Comparison of ENCODE assay signal across 21 mouse cellular contexts in the genomic region with DNA sequence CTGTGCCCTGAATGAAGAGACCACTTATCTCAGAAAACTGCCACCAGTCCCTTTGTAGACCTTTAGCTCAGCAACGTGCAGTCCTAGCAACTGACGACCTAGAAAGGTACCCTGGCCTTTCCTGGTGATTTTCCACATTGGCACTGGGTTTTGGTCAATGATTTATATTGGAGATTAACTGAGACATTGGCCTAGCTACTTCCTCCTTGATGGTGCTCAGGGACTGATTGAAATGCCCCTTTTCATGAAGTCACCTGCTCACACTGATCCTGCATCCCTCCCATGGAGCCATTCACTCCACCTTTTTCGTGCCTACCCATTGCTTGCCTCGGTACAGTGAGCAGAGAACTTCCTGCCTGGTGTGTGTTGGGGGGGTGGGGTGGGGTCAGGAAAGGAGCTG.
DNase-seq lines count a peak whose midpoint lies in the region; ATAC-seq and TF ChIP-seq lines count a peak whose summit lies in the region.
"Had no signal": no experiment of that assay in that cellular context is flagged by ENCODE, and none has a peak within 500 bp of the region (broad histone marks: within the 10 kb centered on the region; RNA-seq: fewer than 3 reads in every experiment).

No protein-coding gene starts in this region.

- peaks cover 26% of the 10 kb centered on the region for H3K4me1 ChIP-seq in liver, adult 2 months (ENCODE audit: control insufficient read depth, insufficient read depth, low read length)
- peaks cover 10% of the 10 kb centered on the region for H3K4me1 ChIP-seq in liver, embryonic 12.5 days
- H3K4me1 ChIP-seq in kidney, embryonic 15.5 days = peaks cover 85% of the 10 kb centered on the region
- peaks cover 41% of the 10 kb centered on the region for H3K4me1 ChIP-seq in midbrain, embryonic 13.5 days (replicated peaks)

- TF ChIP-seq POLR2A in liver, adult 2 months (IDR thresholded peaks at IDR 0.05; ENCODE audit: extremely low read depth, insufficient read depth, low read length) = no peak

- no peaks in the 10 kb centered on the region for H3K79me2 ChIP-seq in liver, adult 2 months (ENCODE audit: control insufficient read depth, insufficient read depth, low read length)

- H3K27me3 ChIP-seq in liver, adult 2 months (ENCODE audit: control insufficient read depth, insufficient read depth, low read length) = no peaks in the 10 kb centered on the region
- no peaks in the 10 kb centered on the region; the same call in 1 of the 2 replicates for H3K27me3 ChIP-seq in liver, embryonic 12.5 days (replicated peaks)
- H3K27me3 ChIP-seq in kidney, embryonic 15.5 days = no peaks in the 10 kb centered on the region
- peaks cover 14% of the 10 kb centered on the region; the same call in 1 of the 2 replicates for H3K27me3 ChIP-seq in midbrain, embryonic 13.5 days
- H3K27me3 ChIP-seq: CH12.LX; embryonic facial prominence, embryonic 15.5 days; forebrain, embryonic 15.5 days; hindbrain, embryonic 12.5 days had no signal

- no peaks in the 10 kb centered on the region for H3K9me3 ChIP-seq in liver, embryonic 12.5 days (replicated peaks)
- no peaks in the 10 kb centered on the region for H3K9me3 ChIP-seq in kidney, embryonic 15.5 days (replicated peaks)
- no peaks in the 10 kb centered on the region for H3K9me3 ChIP-seq in midbrain, embryonic 13.5 days
- H3K9me3 ChIP-seq: embryonic facial prominence, embryonic 15.5 days; forebrain, embryonic 15.5 days; heart, embryonic 10.5 days; hindbrain, embryonic 12.5 days had no signal

- H3K27ac ChIP-seq in liver, adult 2 months (replicated peaks; ENCODE audit: insufficient read depth, low read depth, low read length) = peak overlapping the region; percentile 27; the same call in 1 of the 2 replicates
- no peak overlapping the region for H3K27ac ChIP-seq in liver, embryonic 12.5 days
- peak overlapping the region; percentile 81 for H3K27ac ChIP-seq in kidney, embryonic 15.5 days
- no peak overlapping the region for H3K27ac ChIP-seq in midbrain, embryonic 13.5 days
- H3K27ac ChIP-seq: embryonic facial prominence, embryonic 15.5 days; forebrain, embryonic 15.5 days; hindbrain, embryonic 12.5 days had no signal

- no peaks in the 10 kb centered on the region for H3K36me3 ChIP-seq in liver, adult 2 months (ENCODE audit: control insufficient read depth, insufficient read depth, low read length)
- H3K36me3 ChIP-seq in liver, embryonic 12.5 days = no peaks in the 10 kb centered on the region
- H3K36me3 ChIP-seq in kidney, embryonic 15.5 days = no peaks in the 10 kb centered on the region
- H3K36me3 ChIP-seq in midbrain, embryonic 13.5 days = no peaks in the 10 kb centered on the region
- H3K36me3 ChIP-seq: embryonic facial prominence, embryonic 15.5 days; forebrain, embryonic 15.5 days; hindbrain, embryonic 12.5 days had no signal

- no peak overlapping the region for H3K4me2 ChIP-seq in liver, embryonic 12.5 days
- H3K4me2 ChIP-seq in kidney, embryonic 15.5 days = no peak overlapping the region
- no peak overlapping the region for H3K4me2 ChIP-seq in midbrain, embryonic 13.5 days (replicated peaks)
- H3K4me2 ChIP-seq: embryonic facial prominence, embryonic 15.5 days; forebrain, embryonic 15.5 days; hindbrain, embryonic 12.5 days had no signal

- peak; percentile 85 for DNase-seq in liver, adult 2 months (ENCODE audit: extremely low read depth, low read depth, low spot score)
- peak; percentile 56 to 82 for DNase-seq in kidney, postnatal 25 days
- no peak for DNase-seq in cerebellum, postnatal 4 days (ENCODE audit: low spot score in 2 of 2)
- DNase-seq: adrenal gland, adult 8-10 months; adrenal gland, postnatal 36 days; cerebellum, adult 2 months; cerebellum, postnatal 10 days; embryo, embryonic 11 days; gastrocnemius, postnatal 36 days; heart, adult 11 months; heart, postnatal 10 days; heart, postnatal 4 days had no signal

- 36% methylated on average over 4 of the region's 4 CpGs for WGBS in liver, adult 2 months
- WGBS in liver, embryonic 12.5 days (ENCODE audit: insufficient replicate concordance) = 38% methylated on average over 4 of the region's 4 CpGs
- 47% methylated on average over 4 of the region's 4 CpGs for WGBS in kidney, embryonic 15.5 days
- WGBS in midbrain, embryonic 13.5 days = 69% methylated on average over 4 of the region's 4 CpGs

- no peak for ATAC-seq in liver, embryonic 12.5 days
- ATAC-seq in kidney, embryonic 15.5 days (replicated peaks; ENCODE audit: low FRiP score) = peak; percentile 41
- ATAC-seq in midbrain, embryonic 13.5 days = no peak
- ATAC-seq: forebrain, embryonic 15.5 days had no signal

- no peak overlapping the region for H3K9ac ChIP-seq in liver, adult 2 months (ENCODE audit: low read depth, low read length)
- no peak overlapping the region for H3K9ac ChIP-seq in liver, embryonic 12.5 days
- H3K9ac ChIP-seq in kidney, embryonic 15.5 days = no peak overlapping the region
- no peak overlapping the region for H3K9ac ChIP-seq in midbrain, embryonic 13.5 days (replicated peaks)
- H3K9ac ChIP-seq: embryonic facial prominence, embryonic 15.5 days; forebrain, embryonic 15.5 days; hindbrain, embryonic 12.5 days had no signal

- H3K4me3 ChIP-seq in liver, adult 2 months (ENCODE audit: insufficient read depth, low read depth, low read length) = no peak overlapping the region
- no peak overlapping the region for H3K4me3 ChIP-seq in liver, embryonic 12.5 days
- H3K4me3 ChIP-seq in kidney, embryonic 15.5 days (replicated peaks) = no peak overlapping the region
- H3K4me3 ChIP-seq in midbrain, embryonic 13.5 days (replicated peaks) = no peak overlapping the region
- H3K4me3 ChIP-seq: embryonic facial prominence, embryonic 15.5 days; erythroblast, embryonic 14.5 days; forebrain, embryonic 15.5 days; heart, embryonic 10.5 days; hindbrain, embryonic 12.5 days had no signal

- no peak for TF ChIP-seq CTCF in liver, adult 2 months (IDR thresholded peaks at IDR 0.05; ENCODE audit: low read depth, low read length)

Comparison
In these comparisons a context has a peak if more than half of its experiments do, and no peak if none do; other contexts are left out.
1. H3K27ac ChIP-seq: peak in liver, adult 2 months (single experiment) and kidney, embryonic 15.5 days (single experiment); none in liver, embryonic 12.5 days (single experiment) and midbrain, embryonic 13.5 days (single experiment).
2. DNase-seq: peak in liver, adult 2 months (single experiment) and kidney, postnatal 25 days (2 of 2); none in cerebellum, postnatal 4 days (0 of 2).